Mouse (Mus musculus) kidney, postnatal 25 days (tissue): ENCODE measurements around the gene Spout1.
"Not testable (repeated sequence)": the region's sequence is repeated elsewhere in the genome, so short reads cannot be mapped to it uniquely, and the experiment has no call there.

ENCODE experiments used
- DNase-seq, 2 experiments: peaks; one replicate each; pipeline ENCODE4 v3.0.0; 2021; ENCODE audit warnings: mixed read lengths in 2 of 2

Gene Spout1

DNA sequence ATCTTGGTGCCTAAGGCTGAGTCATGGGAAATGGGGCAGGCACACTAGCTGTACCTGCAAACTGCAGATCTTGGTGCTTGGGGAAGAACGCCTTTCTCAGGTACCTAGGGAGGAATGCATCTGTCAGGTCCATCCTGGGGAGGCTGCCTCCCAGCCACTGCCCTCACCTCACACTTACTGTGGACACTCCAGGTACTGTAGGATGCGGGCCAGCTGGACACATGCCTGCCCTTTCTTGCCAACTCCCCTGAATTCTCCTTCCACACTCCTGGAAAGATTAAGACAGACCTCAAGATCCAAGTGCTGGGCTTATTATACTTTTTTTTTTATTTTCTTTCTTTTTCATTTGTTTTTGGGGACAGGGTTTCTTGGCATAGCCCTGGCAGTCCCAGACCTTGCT is 1.7 kb downstream of the Spout1 start:
- peak; percentile 49 to 59 for DNase-seq

DNA sequence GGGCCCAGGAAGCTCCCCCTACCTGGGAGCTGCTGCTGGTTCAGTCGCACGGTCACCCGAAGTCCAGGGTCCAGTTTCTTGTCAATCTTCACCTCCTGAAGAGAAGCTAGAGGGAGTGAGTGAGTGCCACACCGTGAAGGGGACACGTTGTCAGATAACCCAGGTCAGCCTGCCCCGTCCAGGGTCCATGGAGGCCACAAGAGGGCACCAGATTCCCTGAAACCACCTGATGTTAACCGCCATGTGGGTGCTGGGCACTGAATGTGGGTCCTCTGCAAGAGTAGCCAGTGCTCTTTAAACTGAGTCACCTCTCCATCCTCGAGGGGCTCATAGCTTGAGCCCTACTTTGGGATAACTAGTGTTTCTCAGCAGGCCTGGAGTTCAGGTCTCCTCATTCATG is 2.4 kb downstream of the Spout1 start:
- DNase-seq, result no peak

DNA sequence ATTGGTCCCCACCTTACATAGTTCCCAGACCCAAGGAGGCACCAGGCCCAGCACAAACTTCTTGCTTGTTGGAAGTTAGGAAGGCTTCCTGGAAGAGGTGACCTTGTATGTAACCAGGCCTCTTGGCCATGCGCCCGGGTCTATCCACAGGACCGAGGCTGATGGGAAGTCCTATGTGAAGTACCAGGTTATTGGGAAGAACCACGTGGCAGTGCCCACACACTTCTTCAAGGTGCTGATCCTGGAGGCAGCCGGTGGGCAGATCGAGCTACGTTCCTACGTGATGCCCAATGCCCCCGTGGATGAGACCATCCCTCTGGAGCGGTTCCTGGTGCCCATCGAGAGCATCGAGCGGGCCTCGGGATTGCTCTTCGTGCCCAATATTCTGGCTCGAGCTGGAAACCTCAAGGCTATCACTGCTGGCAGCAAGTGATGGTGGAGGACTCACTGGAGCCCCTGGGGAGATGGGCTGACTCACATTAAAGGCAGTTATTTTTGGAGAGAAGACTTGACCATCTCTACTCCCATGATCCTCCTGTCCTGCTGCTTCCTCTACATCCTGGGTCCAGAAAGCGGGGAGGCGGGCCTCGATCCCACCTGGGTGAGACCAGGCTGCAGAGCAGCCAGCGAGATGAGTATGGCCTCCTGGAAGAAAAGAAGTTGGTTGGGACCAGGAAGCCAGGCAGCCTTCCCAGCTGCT is 4.6 kb downstream of the Spout1 start:
- DNase-seq, result no peak

DNA sequence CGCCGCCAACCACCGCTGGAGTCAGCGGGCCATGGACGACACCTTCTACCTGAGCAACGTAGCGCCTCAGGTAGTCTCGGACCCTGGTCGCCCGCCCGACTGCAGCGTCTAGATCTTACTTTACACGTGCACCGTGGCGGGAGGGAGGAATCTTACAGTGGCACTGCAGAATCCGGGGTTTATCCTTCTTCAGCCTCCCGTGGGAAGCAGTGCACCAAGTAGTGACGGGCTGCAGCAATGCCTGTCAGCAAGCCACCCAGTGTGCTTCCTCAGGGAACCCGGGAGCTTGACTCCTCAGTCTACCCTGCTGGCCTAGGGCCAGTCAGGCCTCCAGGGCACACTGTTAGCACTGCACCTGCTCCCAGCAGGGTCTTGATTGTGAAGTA is 6.3 kb downstream of the Spout1 start:
- DNase-seq, result peak in 1 of 2 experiments; percentile 62

DNA sequence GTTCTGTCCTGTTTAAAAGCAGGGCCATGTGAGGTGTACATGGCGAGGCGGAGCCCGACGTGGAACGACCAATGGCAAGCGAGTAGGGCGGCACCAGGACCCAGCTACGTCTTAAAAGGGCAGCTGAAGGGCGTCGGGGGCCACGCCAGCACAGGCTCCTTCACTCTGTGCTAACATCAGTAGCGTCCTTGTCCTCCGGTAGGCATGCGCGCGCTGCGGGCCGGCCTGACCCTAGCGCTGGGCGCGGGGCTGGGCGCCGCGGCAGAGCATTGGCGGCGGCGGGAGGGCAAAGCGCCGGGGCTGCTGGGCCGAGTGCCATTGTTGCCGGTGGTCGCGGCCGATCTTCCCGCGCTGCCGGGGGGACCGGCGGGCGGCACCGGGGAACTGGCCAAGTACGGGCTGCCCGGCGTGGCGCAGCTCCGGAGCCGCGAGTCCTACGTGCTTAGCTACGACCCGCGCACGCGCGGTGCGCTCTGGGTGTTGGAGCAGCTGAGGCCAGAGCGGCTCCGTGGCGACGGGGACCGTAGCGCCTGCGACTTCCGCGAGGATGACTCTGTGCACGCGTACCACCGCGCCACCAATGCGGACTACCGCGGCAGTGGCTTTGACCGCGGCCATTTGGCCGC is 6.8 kb downstream of the Spout1 start, which contains the start of gene Endog:
Endog (plus strand) TSS at position 123 of the 626 bp plus-strand sequence.
- peak; percentile 91 to 97 for DNase-seq

DNA sequence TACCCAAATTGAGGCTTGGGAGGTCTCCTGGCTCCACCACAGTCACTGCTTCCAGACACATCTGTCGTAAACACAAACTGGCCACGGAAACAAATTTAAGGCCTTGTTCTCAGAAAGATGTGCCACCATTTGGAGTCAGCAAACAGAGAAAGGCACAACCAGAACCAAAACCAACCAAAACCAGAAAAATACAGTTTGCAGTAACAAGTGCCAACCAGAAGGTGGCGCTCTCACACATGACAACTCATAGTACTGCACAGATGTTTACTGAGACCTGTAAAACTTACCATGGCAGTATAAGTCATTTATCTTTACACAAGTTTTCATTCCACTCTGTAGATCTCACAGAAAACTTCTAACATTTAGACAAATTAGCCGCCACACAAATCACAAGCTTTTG is 11.6 kb downstream of the Spout1 start:
- no peak for DNase-seq

DNA sequence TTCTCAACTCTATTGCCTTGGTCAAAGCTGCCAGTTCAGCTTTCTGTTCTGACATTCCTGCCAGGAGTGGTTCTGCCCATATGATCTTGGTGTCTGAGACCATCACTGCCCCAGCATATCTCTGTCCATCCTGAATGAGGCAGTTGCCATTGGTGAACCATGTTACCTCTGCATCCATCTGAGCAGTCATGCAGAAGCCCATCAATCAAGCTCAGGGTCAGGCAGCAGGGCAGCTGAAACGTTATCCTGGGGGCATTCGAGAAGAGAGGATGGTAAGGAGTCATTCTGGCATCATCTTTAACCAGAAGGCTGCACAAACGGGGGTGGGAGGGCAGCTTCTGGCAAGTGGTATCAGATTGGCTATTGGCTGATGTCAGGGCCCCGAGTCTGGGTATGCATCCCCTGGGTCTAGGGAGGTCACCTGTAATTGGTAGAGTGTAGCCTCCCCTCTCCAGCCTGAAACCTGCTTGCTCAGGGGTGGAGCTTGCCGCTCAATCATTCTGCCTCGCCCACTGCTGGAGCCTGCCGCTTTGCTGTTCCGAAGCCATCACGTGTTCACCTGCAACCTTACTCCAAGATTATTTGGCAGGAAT is 13.8 kb downstream of the Spout1 start:
- DNase-seq, result no peak

DNA sequence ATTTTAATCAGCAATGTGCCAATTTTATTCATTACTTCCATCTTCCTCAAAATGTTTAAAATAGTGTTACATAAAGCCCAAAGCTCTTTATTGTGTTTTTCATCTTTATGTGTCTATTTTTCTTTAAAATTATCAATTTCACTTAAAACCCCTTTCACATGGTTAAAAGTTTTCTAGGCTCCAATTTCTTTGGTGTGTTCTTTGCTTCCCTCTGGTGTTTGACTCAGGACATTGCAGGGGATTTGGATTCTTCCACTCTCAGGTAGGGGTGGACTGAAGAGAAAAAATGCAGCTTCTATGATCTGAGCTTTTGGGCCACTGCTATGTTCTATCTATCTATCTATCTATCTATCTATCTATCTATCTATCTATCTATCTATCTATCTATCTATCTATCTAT is 16.4 kb downstream of the Spout1 start:
- DNase-seq, result peak in 1 of 2 experiments; percentile 31

DNA sequence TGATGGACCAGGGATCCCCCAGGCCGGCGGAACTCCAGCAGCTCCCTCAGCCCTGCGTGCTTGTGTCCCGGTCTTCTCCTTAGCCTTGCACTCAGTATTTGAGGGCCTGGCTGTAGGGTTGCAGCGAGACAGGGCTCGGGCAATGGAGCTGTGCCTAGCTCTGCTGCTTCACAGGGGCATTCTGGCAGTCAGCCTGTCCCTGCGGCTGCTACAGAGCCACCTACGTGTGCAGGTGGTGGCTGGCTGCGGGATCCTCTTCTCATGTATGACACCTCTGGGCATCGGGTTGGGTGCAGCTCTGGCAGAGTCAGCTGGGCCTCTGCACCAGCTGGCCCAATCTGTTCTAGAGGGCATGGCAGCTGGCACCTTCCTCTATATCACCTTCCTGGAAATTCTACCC is 18.4 kb downstream of the Spout1 start:
- not testable (repeated sequence) for DNase-seq

DNA sequence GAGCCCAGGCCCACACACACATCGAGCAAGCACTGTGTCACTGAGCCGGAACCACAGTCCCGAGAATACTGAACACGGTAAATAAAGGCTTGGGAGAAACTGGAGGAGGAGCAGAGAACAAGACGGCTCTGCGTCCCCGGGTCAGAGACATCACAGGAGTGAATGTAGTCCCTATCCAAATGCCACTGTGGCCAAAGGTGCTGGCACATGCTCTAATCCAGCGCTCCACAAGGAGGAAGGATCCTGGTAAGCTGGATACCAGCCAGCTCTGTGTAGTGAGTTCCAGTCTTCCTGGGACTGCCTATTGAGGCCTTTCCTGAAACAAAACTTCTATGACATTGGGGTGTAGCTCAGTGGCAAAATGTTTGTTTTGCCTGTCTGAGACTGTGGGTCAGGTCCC is 25.6 kb downstream of the Spout1 start:
- peak; percentile 56 to 63 for DNase-seq

DNA sequence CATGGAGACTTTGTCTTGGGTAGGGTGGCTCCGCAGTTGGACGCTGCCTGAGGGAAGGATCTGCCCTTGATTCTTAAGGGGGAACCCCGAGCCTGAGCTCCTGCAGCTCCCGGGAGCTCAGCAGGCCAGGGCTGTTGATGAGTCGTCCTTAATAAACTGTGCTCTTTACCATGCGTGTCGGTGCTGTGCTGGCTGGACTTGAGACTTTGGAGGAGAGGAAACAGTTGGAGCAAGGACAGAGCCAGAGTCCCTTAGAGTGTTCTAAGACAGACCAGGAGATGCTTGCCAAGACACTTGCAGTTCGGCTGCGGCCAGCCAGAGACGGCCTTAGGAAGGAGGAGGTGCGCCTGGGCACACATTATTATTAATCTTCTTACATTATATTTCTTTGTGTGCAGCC is 26.4 kb downstream of the Spout1 start:
- DNase-seq, result peak; percentile 44 to 80

DNA sequence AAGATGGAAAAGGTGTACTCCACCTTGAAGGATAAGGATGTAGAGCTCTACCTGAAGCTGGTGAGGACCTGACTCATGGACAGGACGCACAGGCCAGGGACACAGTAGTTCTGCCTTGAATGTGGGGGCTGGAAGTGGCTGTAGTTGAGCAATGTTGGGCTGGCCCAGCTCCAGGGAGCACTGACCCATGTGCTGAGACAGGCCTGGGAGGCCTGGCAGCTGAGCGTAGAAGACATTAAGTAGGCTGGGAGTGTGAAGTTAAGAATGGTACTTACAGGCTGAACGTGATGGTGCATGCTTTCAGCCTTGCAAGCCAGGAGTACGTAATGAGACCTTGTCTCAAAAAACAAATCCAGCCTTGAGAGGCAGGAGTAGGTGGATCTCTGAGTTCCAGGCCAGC is 30.8 kb downstream of the Spout1 start:
- DNase-seq, result peak; percentile 92 to 94

DNA sequence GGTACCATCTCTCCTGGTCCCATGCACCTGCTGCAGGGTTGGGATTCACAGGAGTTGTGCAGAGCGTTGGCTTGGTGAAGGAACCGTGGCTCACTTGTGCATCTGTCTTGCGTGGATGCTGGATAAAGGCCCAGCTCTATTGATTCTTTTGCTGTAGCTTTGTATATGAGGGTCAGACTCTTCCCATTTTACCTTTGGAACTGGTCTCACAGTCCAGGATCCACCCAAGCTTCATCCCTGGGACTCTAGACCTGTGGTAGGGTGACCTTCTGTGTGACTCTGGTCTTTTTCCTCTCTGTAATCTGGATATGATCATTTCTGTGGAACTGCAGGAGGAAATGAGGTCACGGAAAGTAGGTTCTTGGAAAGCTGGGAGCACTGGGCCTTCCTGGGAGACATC is 33.8 kb downstream of the Spout1 start:
- DNase-seq, result no peak

DNA sequence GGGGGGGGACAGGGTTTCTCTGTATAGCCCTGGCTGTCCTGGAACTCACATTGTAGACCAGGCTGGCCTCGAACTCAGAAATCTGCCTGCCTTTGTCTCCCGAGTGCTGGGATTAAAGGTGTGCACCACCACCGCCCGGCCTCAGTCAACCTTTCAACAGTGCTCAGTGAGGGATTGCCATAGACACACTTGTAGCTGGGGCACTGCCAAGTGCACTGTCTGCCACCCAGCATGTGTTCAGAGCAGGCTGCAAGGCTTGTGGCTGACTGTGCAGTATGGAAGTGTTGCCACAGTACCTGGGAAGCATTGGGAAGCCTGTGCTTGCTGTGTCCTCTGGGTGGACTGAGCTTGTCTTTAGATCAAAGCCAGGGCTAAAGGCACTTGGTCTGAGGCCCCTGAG is 38.2 kb downstream of the Spout1 start:
- DNase-seq, result peak; percentile 50 to 63

DNA sequence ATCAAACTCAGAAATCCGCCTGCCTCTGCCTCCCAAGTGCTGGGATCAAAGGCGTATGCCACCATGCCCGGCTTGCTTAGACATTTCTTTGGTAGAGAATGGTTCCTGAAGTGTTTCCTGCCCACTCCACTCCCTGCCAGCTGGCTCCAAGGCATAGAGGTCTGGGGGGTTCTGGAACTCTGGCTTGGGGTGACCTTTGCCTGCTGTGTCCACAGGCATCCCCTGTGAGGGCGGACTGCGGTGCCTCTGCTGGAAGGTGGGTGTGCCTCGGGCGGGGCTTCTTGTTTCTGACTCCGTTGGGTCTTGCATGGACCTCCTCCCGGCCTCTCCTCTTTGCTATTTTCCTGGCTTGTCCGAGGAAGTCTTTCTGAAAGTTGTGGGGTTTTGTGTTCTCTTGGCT is 41.8 kb downstream of the Spout1 start:
- peak; percentile 48 to 74 for DNase-seq

DNA sequence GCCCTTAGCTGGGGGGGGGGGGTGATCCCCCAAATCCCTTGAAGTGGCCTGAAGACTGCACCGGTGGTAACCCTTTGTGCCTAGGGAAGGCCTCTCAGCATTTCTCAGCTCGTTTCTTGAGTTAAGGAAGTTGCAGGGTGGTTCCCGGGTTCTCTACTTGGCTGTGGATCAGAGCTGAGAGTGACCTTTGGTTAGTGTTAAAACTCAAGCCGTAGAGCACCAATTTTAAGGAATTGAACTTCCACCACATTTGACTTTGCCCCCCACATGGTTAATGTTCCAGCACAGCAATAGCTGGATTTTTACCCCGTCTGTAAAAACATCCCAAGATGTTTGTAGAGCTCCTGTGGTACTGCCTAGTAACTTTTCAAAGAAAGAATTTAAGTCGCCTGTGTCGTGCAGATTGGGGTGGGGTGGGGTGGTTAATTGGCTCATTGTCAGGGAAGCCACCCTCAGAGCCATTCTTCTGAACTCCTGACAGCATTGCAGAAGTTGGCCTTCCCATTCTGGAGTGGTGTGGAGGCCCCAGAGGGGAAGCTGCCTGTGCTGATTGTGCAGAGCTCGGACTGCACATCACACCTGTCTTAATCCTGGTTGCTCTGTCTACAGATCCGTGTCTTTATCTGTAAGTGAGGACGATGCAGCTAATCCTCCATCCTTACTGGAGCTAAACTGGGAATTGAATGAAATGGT is 43.2 kb downstream of the Spout1 start:
- DNase-seq, result peak; percentile 76 to 84

DNA sequence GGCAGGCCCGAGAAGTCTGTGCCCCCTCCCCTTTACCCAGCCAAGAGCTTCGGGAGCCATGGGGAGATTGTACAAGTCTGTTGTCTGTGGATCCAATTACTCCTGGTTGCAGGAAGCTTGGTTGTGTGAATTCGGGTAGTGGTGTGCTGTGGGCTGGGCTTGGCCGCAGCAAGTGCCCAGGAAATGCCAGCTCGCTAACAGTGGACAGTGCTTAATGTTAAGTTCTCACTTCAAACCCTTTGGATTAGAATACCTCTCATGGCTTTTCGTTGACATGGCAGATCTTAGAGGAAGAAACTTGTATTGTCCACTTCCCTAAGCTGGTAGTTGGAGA is 43.9 kb downstream of the Spout1 start:
- DNase-seq, result peak in 1 of 2 experiments; percentile 39

DNA sequence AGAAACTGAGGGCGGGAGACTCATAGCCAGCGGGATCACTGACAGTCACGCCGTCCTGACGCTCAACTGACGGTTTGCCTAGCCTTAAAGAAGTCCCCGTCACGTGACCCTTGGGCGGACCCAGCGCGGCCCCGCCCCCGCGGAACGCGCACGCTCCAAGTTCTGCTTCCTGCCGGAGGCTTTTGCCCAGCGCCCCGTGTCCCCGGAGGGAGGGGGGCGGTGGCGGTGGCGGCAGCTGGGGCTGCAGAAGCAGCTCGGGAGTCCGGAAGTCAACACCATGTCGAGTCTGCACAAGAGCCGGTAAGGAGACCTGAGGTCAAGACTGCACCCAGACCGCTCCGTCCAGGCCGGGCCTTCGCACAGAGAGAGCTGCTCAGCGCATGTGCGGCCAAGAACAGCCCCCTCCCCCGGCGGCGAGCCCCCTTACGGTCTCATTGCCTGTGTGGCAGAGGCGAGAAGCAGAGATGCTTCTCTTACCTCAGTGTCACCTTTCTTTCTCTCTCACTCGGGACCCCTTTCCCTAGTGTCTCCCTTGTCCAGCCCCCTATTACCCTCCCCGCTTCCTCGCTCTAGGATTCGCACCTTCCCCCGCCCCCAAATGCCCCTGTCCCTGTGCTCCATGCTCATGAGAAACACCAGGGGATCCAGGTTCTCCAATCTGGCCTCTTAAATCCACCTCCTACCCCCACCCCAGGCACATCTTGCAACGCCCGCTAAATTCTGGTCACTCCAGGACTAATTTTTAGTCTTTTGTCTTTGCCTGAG is 44.5 kb downstream of the Spout1 start, which contains the start of gene Tbc1d13:
Tbc1d13 (plus strand) TSS at position 134 of the 765 bp plus-strand sequence.
- DNase-seq, result peak; percentile 98 to 99

DNA sequence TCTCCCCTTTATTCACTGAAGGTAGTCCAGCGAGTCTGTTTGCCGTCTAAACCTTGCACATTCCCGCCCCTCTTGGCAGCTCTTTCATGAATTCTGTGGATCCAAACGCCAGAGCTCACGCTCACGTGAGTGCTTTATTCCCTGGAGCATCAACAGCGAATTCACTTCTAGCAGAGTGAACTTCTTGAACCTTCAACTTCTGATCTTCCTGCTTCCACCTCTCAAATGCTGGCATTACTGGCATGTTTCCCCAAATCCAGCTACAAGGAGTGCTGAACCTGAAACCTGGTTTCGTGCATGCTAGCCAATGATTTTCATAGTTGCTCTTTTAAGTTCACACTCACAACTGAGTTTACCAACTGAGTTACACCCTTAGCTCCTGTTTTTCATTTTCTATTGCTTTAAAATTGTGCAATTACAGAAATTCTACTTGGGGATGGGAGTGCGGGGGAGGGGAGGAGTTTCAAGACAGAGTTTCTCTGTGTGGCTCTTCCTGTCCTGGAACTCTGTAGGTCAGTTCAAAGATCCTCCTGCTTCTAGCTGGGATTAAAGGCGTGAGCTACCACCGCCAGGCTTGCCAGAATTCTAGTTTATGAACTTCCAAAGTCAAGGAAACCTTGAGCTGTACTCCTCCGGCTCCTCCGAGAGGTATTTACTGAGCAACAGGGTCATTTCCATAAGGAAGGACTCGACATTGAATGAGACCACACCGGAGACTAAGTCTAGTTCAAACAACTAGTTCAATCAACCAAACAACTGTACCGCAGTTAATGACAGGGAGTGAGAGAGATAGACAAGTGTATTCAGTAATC is 45.3 kb downstream of the Spout1 start:
- peak; percentile 90 to 92 for DNase-seq

DNA sequence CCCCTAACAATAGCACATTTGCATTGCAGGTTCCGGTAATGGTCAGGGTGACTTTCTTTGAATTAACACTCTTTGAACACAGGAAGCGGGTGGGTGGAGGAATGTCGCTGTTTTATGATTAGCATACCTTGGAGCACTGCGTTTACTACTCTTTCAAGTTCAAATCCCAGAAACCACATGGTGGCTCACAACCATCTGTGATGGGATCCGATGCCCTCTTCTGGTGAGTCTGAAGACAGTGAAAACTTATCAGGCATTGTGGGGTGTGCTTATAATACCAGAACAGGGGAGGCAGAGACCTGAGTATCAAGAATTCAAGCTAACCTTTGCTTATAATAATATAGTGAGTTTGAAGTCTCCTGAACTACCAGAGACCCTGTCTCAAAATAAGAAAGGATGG is 47.0 kb downstream of the Spout1 start:
- not testable (repeated sequence) for DNase-seq

DNA sequence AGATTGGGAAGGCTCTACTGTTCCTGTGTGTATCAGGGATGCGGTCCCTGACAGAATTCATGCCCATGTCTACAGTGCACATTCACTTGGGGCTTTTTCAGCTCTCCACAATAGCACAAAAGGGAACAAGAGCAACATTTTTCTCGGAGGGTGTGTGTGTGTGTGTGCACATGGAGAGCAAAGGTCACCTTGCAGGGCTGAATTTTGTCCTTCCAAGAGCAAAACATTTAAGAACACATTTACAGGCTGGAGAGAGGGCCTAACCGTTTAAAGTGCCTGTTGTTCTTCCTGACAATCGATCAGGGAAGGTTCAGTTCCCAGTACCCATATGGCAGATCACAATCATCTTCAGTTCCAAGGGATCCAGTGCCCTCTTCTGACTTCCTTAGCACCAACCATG is 48.1 kb downstream of the Spout1 start:
- peak in 1 of 2 experiments; percentile 37 for DNase-seq

DNA sequence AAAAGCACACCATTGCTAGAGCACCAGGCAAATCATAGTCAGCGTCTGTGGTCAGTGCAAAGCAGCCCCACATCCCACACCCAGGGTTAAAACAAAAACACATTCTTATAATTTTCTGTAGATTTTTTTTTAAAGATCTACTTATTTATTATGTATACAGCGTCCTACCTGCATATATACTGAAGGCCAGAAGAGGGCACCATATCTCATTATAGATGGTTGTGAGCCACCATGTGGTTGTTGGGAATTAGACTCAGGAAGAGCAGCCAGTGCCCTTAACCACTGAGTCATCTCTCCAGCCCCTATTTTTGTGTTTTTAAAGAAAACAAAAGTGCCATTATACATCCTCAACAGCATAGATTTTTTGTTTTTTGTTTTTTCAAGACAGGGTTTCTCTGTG is 49.5 kb downstream of the Spout1 start:
- DNase-seq, result peak in 1 of 2 experiments; percentile 62
